Comparison of ENCODE assay signal across 8 mouse cellular contexts in genomic region chr7:98177566-98177928, GRCm38 (mm10). TPM values are rescaled to one million over a fixed set of nuclear protein-coding genes. Genes with fewer than 3 reads are reported as not detected.
DNase-seq lines count a peak whose midpoint lies in the region; ATAC-seq lines count a peak whose summit lies in the region.

No protein-coding gene starts in this region.

- no peaks in the 10 kb centered on the region for H3K9me3 ChIP-seq in kidney, embryonic 16.5 days (ENCODE audit: low read length)
- H3K9me3 ChIP-seq in embryonic facial prominence, embryonic 10.5 days: no peaks in the 10 kb centered on the region
- no peaks in the 10 kb centered on the region for H3K9me3 ChIP-seq in hindbrain, embryonic 15.5 days
- H3K9me3 ChIP-seq in midbrain, embryonic 15.5 days: no peaks in the 10 kb centered on the region

- DNase-seq in kidney, postnatal 14 days: no peak
- no peak for DNase-seq in embryonic facial prominence, embryonic 10.5 days (ENCODE audit: low spot score)
- DNase-seq in frontal cortex, postnatal 25 days (ENCODE audit: low spot score in 2 of 2): no peak
- no peak for DNase-seq in layer of hippocampus, postnatal 25 days (ENCODE audit: extremely low spot score in 1 of 2, low spot score in 1 of 2)
- DNase-seq in left cerebral cortex, postnatal 36 days (ENCODE audit: low spot score in 2 of 2): no peak

- H3K27me3 ChIP-seq in kidney, embryonic 16.5 days (ENCODE audit: insufficient read depth, low read length): no peaks in the 10 kb centered on the region
- H3K27me3 ChIP-seq in embryonic facial prominence, embryonic 10.5 days (replicated peaks; ENCODE audit: low read depth, poor library complexity, severe bottlenecking): peaks cover 32% of the 10 kb centered on the region
- no peaks in the 10 kb centered on the region for H3K27me3 ChIP-seq in hindbrain, embryonic 15.5 days
- peaks cover 6% of the 10 kb centered on the region; the same call in 1 of the 2 replicates for H3K27me3 ChIP-seq in midbrain, embryonic 15.5 days (replicated peaks)

- ATAC-seq in kidney, embryonic 16.5 days (ENCODE audit: low FRiP score, low TSS enrichment): peak; percentile 14; the same call in 1 of the 2 replicates
- no peak; the same call in 1 of the 2 replicates for ATAC-seq in hindbrain, embryonic 15.5 days (ENCODE audit: low FRiP score, low read depth)
- no peak; the same call in 1 of the 2 replicates for ATAC-seq in midbrain, embryonic 15.5 days (replicated peaks)

- H3K36me3 ChIP-seq in kidney, embryonic 16.5 days (ENCODE audit: insufficient read depth, low read length): no peaks in the 10 kb centered on the region
- no peaks in the 10 kb centered on the region for H3K36me3 ChIP-seq in embryonic facial prominence, embryonic 10.5 days (replicated peaks)
- no peaks in the 10 kb centered on the region for H3K36me3 ChIP-seq in hindbrain, embryonic 15.5 days
- no peaks in the 10 kb centered on the region for H3K36me3 ChIP-seq in midbrain, embryonic 15.5 days (replicated peaks)

- peaks cover 29% of the 10 kb centered on the region for H3K4me1 ChIP-seq in kidney, embryonic 16.5 days (ENCODE audit: insufficient read depth, low read length)
- H3K4me1 ChIP-seq in embryonic facial prominence, embryonic 10.5 days: peaks cover 33% of the 10 kb centered on the region
- H3K4me1 ChIP-seq in hindbrain, embryonic 15.5 days (replicated peaks): peaks cover 25% of the 10 kb centered on the region
- peaks cover 27% of the 10 kb centered on the region for H3K4me1 ChIP-seq in midbrain, embryonic 15.5 days

- intact Hi-C loops in left cerebral cortex, postnatal 36 days (cut with DNase I): no loop called here

- H3K9ac ChIP-seq in kidney, embryonic 16.5 days (replicated peaks; ENCODE audit: low read length): peak overlapping the region; percentile 73
- H3K9ac ChIP-seq in hindbrain, embryonic 15.5 days: peak overlapping the region; percentile 76
- peak overlapping the region; percentile 79 for H3K9ac ChIP-seq in midbrain, embryonic 15.5 days

- peak overlapping the region; percentile 79 for H3K4me2 ChIP-seq in kidney, embryonic 16.5 days (replicated peaks; ENCODE audit: low read depth, low read length)
- H3K4me2 ChIP-seq in hindbrain, embryonic 15.5 days: peak overlapping the region; percentile 79
- peak overlapping the region; percentile 81 for H3K4me2 ChIP-seq in midbrain, embryonic 15.5 days

- peak overlapping the region; percentile 82 for H3K27ac ChIP-seq in kidney, embryonic 16.5 days (ENCODE audit: low read length)
- H3K27ac ChIP-seq in embryonic facial prominence, embryonic 10.5 days (replicated peaks): peak overlapping the region; percentile 79
- peak overlapping the region; percentile 70 for H3K27ac ChIP-seq in hindbrain, embryonic 15.5 days (replicated peaks)
- H3K27ac ChIP-seq in midbrain, embryonic 15.5 days: 0 out of 2 replicates have a peak overlapping the region, but pooled peaks have one; percentile 50

- peak overlapping the region; percentile 85 for H3K4me3 ChIP-seq in kidney, embryonic 16.5 days (ENCODE audit: low read length)
- H3K4me3 ChIP-seq in embryonic facial prominence, embryonic 10.5 days: peak overlapping the region; percentile 81
- peak overlapping the region; percentile 82 for H3K4me3 ChIP-seq in hindbrain, embryonic 15.5 days
- peak overlapping the region; percentile 93 for H3K4me3 ChIP-seq in midbrain, embryonic 15.5 days

- WGBS in kidney, embryonic 16.5 days: 5% methylated on average over 9 of the region's 9 CpGs
- 3% methylated on average over 9 of the region's 9 CpGs for WGBS in embryonic facial prominence, embryonic 10.5 days
- 5% methylated on average over 9 of the region's 9 CpGs for WGBS in hindbrain, embryonic 15.5 days
- WGBS in midbrain, embryonic 15.5 days: 4% methylated on average over 9 of the region's 9 CpGs

RNA-seq across cellular contexts. Expression of gene Capn5, which starts 0.5 kb away (rescaled TPM):
- 17.4 and 19.5 TPM in 2 replicates for polyA plus RNA-seq in kidney, embryonic 16.5 days (2015; fragmentation: Nextera tagmentation; extraction: Ambion mirVana)
- polyA plus RNA-seq in embryonic facial prominence, embryonic 10.5 days (2016; fragmentation: Nextera tagmentation; extraction: Ambion mirVana): 4.7 and 5.1 TPM in 2 replicates
- 22.9 and 26.5 TPM in 2 replicates for polyA plus RNA-seq in hindbrain, embryonic 15.5 days (2015; fragmentation: Nextera tagmentation; extraction: Ambion mirVana)
- 18.5 and 19.0 TPM in 2 replicates for polyA plus RNA-seq in midbrain, embryonic 15.5 days (2015; fragmentation: Nextera tagmentation; extraction: Ambion mirVana)
- 10 to 100 TPM; 45.4 to 50.8 TPM for total RNA-seq in layer of hippocampus, postnatal 25 days (2021)
- total RNA-seq in left cerebral cortex, postnatal 36 days (2021): 10 to 100 TPM; 35.9 to 37.6 TPM

RNA-seq across cellular contexts. Expression of gene B3gnt6, which starts 21.7 kb away (rescaled TPM):
- polyA plus RNA-seq in kidney, embryonic 16.5 days (2015; fragmentation: Nextera tagmentation; extraction: Ambion mirVana): 0.06 and 0.09 TPM in 2 replicates
- not detected in 2 replicates for polyA plus RNA-seq in embryonic facial prominence, embryonic 10.5 days (2016; fragmentation: Nextera tagmentation; extraction: Ambion mirVana)
- polyA plus RNA-seq in hindbrain, embryonic 15.5 days (2015; fragmentation: Nextera tagmentation; extraction: Ambion mirVana): 0.31 and 0.45 TPM in 2 replicates
- polyA plus RNA-seq in midbrain, embryonic 15.5 days (2015; fragmentation: Nextera tagmentation; extraction: Ambion mirVana): 0.15 and 0.41 TPM in 2 replicates
- not detected for total RNA-seq in layer of hippocampus, postnatal 25 days (2021)
- under 1 TPM; 0.35 to 0.50 TPM for total RNA-seq in left cerebral cortex, postnatal 36 days (2021)

RNA-seq across cellular contexts. Expression of gene Omp, which starts 32.2 kb away (rescaled TPM):
- polyA plus RNA-seq in kidney, embryonic 16.5 days (2015; fragmentation: Nextera tagmentation; extraction: Ambion mirVana): 0.49 and 0.81 TPM in 2 replicates
- polyA plus RNA-seq in embryonic facial prominence, embryonic 10.5 days (2016; fragmentation: Nextera tagmentation; extraction: Ambion mirVana): 0.18 TPM in 1 of 2 replicates, not detected in the other
- polyA plus RNA-seq in hindbrain, embryonic 15.5 days (2015; fragmentation: Nextera tagmentation; extraction: Ambion mirVana): 0.56 and 0.62 TPM in 2 replicates
- polyA plus RNA-seq in midbrain, embryonic 15.5 days (2015; fragmentation: Nextera tagmentation; extraction: Ambion mirVana): 0.33 and 0.37 TPM in 2 replicates
- 1 to 10 TPM; 1.0 to 1.4 TPM for total RNA-seq in layer of hippocampus, postnatal 25 days (2021)
- under 1 TPM; 0.57 to 0.79 TPM for total RNA-seq in left cerebral cortex, postnatal 36 days (2021)

RNA-seq across cellular contexts. Expression of gene Myo7a, which starts 58.2 kb away (rescaled TPM):
- polyA plus RNA-seq in kidney, embryonic 16.5 days (2015; fragmentation: Nextera tagmentation; extraction: Ambion mirVana): 15.2 and 18.5 TPM in 2 replicates
- 20.4 and 21.8 TPM in 2 replicates for polyA plus RNA-seq in embryonic facial prominence, embryonic 10.5 days (2016; fragmentation: Nextera tagmentation; extraction: Ambion mirVana)
- polyA plus RNA-seq in hindbrain, embryonic 15.5 days (2015; fragmentation: Nextera tagmentation; extraction: Ambion mirVana): 16.6 and 19.3 TPM in 2 replicates
- 20.6 and 23.8 TPM in 2 replicates for polyA plus RNA-seq in midbrain, embryonic 15.5 days (2015; fragmentation: Nextera tagmentation; extraction: Ambion mirVana)
- total RNA-seq in layer of hippocampus, postnatal 25 days (2021): 10 to 100 TPM in 1 of 2 experiments, 1 to 10 TPM in 1; 8.6 to 12.1 TPM
- total RNA-seq in left cerebral cortex, postnatal 36 days (2021): 10 to 100 TPM; 11.4 to 11.5 TPM
